Mouse (Mus musculus) liver, embryonic 16.5 days (tissue): ENCODE results near the gene Tnfrsf9. TPM values are rescaled to one million over a fixed set of nuclear protein-coding genes. Genes with fewer than 3 reads are reported as not detected.
"Not testable (repeated sequence)": the region's sequence is repeated elsewhere in the genome, so short reads cannot be mapped to it uniquely, and the experiment has no call there.

Experiments
- ATAC-seq: fragments of 200-750 bp; cut with Nextera tagmentation; 2 replicates; pipeline ENCODE4 v1.8.0; 2017; ENCODE audit warnings: low read depth, mild to moderate bottlenecking, moderate number of reproducible peaks, moderate library complexity
- H3K27ac ChIP-seq: fragments of 300-500 bp; sonication (generic); 2 replicates; pipeline ENCODE4 v1.5.1; 2014; ENCODE audit warnings: mild to moderate bottlenecking, low read length
- H3K27me3 ChIP-seq: fragments of 300-500 bp; sonication (generic); 2 replicates; pipeline ENCODE4 v1.6.1; 2014; ENCODE audit warnings: low read depth, low read length, mixed read lengths; ENCODE audit not compliant: control insufficient read depth, insufficient read depth
- H3K36me3 ChIP-seq: fragments of 300-500 bp; sonication (generic); 2 replicates; pipeline ENCODE4 v1.6.1; 2014; ENCODE audit warnings: mild to moderate bottlenecking; ENCODE audit not compliant: control insufficient read depth, insufficient read depth
- H3K4me1 ChIP-seq: fragments of 300-500 bp; sonication (generic); 2 replicates; pipeline ENCODE4 v1.6.1; 2014; ENCODE audit warnings: low read depth, low read length, mixed read lengths; ENCODE audit not compliant: control insufficient read depth
- H3K4me2 ChIP-seq: fragments of 300-500 bp; sonication (generic); 2 replicates; pipeline ENCODE4 v1.6.1; 2014; ENCODE audit warnings: low read depth, low read length, mixed read lengths
- H3K4me3 ChIP-seq: fragments of 300-500 bp; sonication (generic); 2 replicates; pipeline ENCODE4 v1.5.1; 2014; ENCODE audit warnings: low read depth, mild to moderate bottlenecking, low read length
- H3K9ac ChIP-seq: fragments of 300-500 bp; sonication (generic); 2 replicates; pipeline ENCODE4 v1.6.1; 2014; ENCODE audit warnings: low read depth, low read length
- H3K9me3 ChIP-seq: fragments of 300-500 bp; sonication (generic); replicated peaks from 2 replicates; pipeline ENCODE4 v1.6.1; 2016; ENCODE audit warnings: low read length; ENCODE audit not compliant: control insufficient read depth
- WGBS: fragments of 180-500 bp; shearing (Covaris S2); extraction: QIAGEN DNeasy Blood & Tissue Kit; methylation state at CpG from one replicate; pipeline ENCODE4 v1.1.7; 2014; ENCODE audit not compliant: insufficient replicate concordance; 5-methylcytosine and 5-hydroxymethylcytosine counted together
- polyA plus RNA-seq: library from polyadenylated mRNA; unstranded; fragments of >200 nt; fragmentation: Nextera tagmentation; extraction: Ambion mirVana; gene quantifications from 2 replicates; pipeline ENCODE4 v1.2.1, GENCODE M21; 2015

Gene Tnfrsf9
- polyA plus RNA-seq, 1 experiment from 2014 or later: 0.20 TPM

DNA sequence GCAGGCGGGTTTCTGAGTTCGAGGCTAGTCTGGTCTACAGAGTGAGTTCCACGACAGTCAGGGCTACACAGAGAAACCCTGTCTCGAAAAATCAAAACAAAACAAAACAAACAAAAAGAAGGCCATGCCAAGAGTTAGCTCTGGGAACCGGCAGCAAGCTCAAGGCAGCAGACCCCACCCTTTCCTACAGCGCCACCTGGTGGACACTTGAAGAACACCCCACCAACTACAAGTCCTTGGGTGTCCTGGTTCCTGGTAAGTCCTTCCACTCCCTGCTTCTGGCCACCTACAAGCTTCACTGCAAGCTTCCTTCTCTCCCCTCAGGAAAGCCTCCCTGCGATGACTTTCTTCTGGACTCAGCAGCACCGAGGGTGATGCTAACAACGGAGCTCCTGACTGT lies 12.7 kb upstream of the Tnfrsf9 start:
- no peaks in the 10 kb centered on the region for H3K27me3 ChIP-seq
- no peak overlapping the region for H3K4me2 ChIP-seq
- no peaks in the 10 kb centered on the region; the same call in none of the 2 replicates for H3K4me1 ChIP-seq
- no peaks in the 10 kb centered on the region for H3K9me3 ChIP-seq
- H3K4me3 ChIP-seq: no peak overlapping the region
- H3K36me3 ChIP-seq: peaks cover 24% of the 10 kb centered on the region
- 48% methylated on average over 9 of the region's 9 CpGs for WGBS
- no peak for ATAC-seq
- H3K27ac ChIP-seq: no peak overlapping the region
- no peak overlapping the region for H3K9ac ChIP-seq

DNA sequence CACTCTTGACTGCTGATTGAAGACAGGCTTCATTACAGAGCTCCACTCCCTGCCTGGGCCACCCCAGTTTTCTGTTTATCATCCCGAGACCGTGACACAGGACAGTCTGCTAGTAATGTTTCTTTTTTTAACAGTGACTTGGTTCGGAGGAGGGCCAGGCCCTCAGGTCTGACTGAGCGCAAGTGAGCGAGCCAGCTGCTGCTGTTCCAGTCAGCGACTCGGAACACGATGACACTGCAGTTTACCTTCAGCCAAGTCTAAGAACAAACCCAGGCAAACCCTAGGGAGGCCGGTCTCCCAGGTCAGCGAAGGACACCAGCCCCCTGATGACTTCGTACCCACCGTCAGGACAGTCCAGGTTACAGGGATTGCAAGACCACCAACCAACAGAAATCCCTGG lies 12.3 kb upstream of the Tnfrsf9 start:
- ATAC-seq: no peak

DNA sequence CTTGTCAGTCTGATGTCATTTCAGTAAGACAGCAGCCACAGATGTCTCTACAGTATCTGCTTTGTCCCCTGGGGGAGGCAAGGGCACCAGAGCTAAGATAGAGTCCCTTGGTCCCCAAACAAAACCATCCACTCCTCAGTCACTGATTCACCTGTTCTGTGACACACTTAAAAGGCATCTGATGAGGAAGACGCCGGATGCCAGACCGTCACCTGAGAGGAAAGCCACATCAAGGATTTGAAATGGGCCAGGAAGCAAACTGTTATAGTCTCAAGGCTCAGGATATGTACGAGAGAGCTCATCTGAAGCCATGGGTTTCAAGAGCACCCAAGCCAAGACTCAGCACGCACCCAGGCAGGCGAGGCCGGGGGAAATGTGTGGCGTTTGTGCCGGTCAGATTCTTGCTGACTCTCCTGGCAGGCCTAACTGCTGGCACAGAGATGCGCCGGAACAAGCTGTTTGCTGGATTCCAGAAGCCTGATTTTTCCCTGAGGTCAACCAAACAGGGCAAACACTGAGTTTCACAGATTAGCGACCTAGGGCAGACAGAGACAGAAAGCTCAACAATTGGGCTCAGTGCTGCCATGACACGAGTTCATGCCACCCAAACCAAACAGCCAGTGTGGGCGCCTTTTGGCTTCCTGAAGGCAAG lies 11.1 kb upstream of the Tnfrsf9 start:
- Histone ChIP-seq H3K4me3 (no peak overlapping the region), H3K27ac (no peak overlapping the region), H3K27me3 (no peaks in the 10 kb centered on the region), H3K36me3 (peaks cover 24% of the 10 kb centered on the region), H3K4me1 (no peaks in the 10 kb centered on the region; the same call in none of the 2 replicates), H3K9me3 (no peaks in the 10 kb centered on the region), H3K9ac (no peak overlapping the region), H3K4me2 (no peak overlapping the region)
- no peak for ATAC-seq
- WGBS: 83% methylated on average over 14 of the region's 14 CpGs

More for the DNA sequence above, 12.3 kb upstream of the Tnfrsf9 start:
- H3K36me3 ChIP-seq: peaks cover 24% of the 10 kb centered on the region
- no peaks in the 10 kb centered on the region for H3K9me3 ChIP-seq
- 71% methylated on average over 12 of the region's 12 CpGs for WGBS
- no peak overlapping the region for H3K4me3 ChIP-seq
- H3K4me2 ChIP-seq: no peak overlapping the region
- no peaks in the 10 kb centered on the region for H3K27me3 ChIP-seq
- no peak overlapping the region for H3K27ac ChIP-seq
- H3K4me1 ChIP-seq: no peaks in the 10 kb centered on the region; the same call in none of the 2 replicates
- no peak overlapping the region for H3K9ac ChIP-seq

DNA sequence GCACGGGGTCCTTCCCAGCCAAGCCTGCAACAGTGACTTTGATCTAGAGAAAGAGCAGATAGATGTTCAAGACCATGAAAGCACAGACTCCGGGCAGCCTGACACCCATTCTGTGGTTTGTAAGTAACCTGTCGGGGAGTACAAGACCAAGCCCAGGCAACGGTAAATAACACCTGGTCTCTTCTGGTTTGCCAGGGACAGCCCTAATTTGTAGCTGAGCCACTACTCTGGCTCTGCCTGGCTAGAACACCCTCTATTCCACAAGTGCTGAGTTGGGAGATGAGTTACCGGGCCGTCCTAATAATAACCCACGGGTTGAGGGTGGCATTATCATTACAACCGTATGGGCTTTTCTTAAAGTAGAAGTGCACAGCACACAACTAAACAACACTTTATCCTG lies 7.3 kb upstream of the Tnfrsf9 start:
- no peak overlapping the region for H3K27ac ChIP-seq
- H3K4me1 ChIP-seq: peaks cover 9% of the 10 kb centered on the region
- peaks cover 10% of the 10 kb centered on the region for H3K36me3 ChIP-seq
- H3K4me2 ChIP-seq: no peak overlapping the region
- WGBS: 81% methylated on average over 8 of the region's 8 CpGs
- no peaks in the 10 kb centered on the region for H3K27me3 ChIP-seq
- no peak for ATAC-seq
- H3K9me3 ChIP-seq: no peaks in the 10 kb centered on the region
- H3K9ac ChIP-seq: no peak overlapping the region
- no peak overlapping the region for H3K4me3 ChIP-seq

DNA sequence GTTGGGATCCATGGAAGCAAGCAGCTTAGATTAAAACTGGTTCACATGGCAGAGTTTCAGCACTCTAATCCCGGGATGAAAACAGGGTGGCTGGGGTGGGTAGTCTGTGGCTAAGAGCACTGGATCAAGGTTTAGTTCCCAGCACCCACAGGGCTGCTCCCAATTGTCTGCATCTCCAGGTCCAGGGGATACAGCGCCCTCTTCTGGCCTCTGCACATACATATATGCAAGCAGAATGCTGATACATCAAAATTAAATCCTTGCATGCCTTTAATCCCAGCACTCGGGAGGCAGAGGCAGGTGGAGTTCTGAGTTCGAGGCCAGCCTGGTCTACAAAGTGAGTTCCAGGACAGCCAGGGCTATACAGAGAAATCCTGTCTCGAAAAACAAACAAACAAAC lies 5.8 kb upstream of the Tnfrsf9 start:
- WGBS: 60% methylated on average over 5 of the region's 5 CpGs
- H3K4me2 ChIP-seq: peak overlapping the region; percentile 95; the same call in 1 of the 2 replicates
- H3K27me3 ChIP-seq: not testable (repeated sequence)

DNA sequence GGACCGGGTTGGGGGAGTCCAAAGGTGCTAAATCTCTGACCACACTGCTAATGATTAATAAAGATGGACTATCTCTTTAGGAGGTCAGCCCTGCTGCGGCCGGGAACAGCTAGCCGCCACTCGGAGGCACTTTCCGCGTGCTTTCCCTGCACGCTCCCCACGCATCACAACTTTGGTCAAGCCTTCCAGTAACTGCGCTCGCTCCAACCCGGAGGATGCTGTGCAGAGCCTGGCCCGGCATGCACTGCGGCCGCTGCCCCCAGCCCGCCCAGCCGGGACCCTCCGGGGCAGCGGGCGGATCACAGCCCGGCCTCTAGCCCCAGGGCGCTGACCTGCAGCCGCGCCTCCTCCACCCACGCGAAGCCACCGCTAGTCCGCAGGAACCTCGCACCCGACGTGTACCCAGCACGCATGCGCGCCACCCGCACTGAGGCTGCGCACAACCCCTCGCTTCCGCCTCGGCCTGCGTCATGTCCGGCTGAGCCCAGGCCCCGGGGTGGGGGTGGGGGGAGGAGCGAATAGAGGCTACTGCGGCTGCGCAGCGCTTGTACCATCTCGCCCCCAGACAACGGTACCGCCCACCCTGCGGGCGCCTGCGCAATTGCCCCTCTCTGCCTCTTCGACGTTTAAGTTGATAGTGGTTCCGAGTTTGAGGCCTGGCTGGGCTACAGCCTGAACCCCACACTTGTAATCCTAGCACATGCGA lies 4.8 kb upstream of the Tnfrsf9 start:
- H3K4me3 ChIP-seq: peak overlapping the region; percentile 80
- ATAC-seq: peak; percentile 86
- H3K36me3 ChIP-seq: peaks cover 4% of the 10 kb centered on the region
- H3K4me2 ChIP-seq: peak overlapping the region; percentile 95
- H3K27me3 ChIP-seq: no peaks in the 10 kb centered on the region
- H3K9ac ChIP-seq: peak overlapping the region; percentile 83
- H3K9me3 ChIP-seq: no peaks in the 10 kb centered on the region
- WGBS: under 1% methylated on average over 55 of the region's 56 CpGs
- H3K4me1 ChIP-seq: peaks cover 21% of the 10 kb centered on the region
- peak overlapping the region; percentile 88 for H3K27ac ChIP-seq

More for the DNA sequence above, 5.8 kb upstream of the Tnfrsf9 start:
- H3K9ac ChIP-seq, ATAC-seq, H3K36me3 ChIP-seq, H3K9me3 ChIP-seq: not testable (repeated sequence)
- peak overlapping the region; percentile 88 for H3K27ac ChIP-seq
- peak overlapping the region; percentile 80; the same call in 1 of the 2 replicates for H3K4me3 ChIP-seq
- peaks cover 18% of the 10 kb centered on the region for H3K4me1 ChIP-seq

DNA sequence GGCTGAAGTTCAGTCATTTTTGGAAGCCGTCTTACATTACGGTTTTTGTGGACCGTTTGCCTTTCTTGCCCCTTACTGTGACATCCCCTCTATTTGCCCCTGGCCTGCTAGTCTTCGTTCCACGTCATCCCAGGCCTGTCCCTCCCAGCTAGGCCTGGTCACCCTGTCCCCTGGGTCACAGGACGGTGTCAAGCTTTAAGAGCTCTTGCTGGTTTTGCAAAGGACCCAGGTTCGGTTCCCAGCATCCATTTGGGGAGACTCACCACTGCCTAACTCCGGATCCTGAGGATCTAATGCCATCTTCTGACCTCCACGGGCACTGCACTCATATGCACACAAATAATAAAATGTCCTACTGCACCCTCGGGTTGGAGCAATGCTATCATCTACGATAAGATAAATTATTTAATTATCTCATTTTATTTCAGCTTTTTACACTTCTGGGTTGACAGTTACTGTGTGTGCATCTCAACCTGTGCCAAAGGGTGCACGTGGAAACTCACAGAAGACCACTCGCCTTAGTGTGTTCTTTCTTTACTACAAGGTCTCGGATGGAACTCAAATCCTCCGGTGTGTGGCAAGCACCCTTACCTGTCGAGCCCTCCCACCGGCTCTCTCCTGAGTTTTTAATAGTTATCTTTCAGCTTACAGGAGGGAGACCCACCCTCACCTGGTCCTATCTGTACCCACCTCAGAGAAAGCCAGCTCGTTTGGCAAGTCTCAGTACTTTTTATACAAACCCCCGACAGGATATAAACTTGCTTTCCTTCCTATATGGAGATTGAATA lies 4.0 kb upstream of the Tnfrsf9 start:
- Histone ChIP-seq H3K4me2 (peak overlapping the region; percentile 95), H3K9ac (peak overlapping the region; percentile 38), H3K27ac (peak overlapping the region; percentile 54), H3K27me3 (no peaks in the 10 kb centered on the region), H3K36me3 (peaks cover 4% of the 10 kb centered on the region; the same call in 1 of the 2 replicates), H3K9me3 (no peaks in the 10 kb centered on the region), H3K4me1 (peaks cover 26% of the 10 kb centered on the region), H3K4me3 (peak overlapping the region; percentile 80)
- WGBS: 81% methylated on average over 19 of the region's 19 CpGs
- ATAC-seq: no peak

DNA sequence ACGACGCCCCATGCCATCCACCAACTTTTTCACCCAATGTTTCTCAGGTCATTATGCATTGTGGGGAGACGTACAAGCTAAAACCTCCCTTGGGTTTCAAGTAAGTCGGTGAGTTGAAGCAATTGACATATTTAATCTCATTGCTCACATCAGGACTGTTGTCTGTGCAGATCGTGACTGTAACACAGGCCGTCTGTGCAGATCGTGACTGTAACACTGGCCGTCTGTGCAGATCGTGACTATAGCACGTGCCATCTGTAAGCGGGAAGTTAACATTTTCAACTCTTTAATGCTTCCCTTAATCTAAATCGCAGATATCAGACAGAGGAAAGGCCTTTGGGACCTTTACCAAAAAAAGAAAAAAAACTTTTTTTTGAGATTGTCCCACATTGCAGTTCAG lies 619 bp upstream of the Tnfrsf9 start:
- Histone ChIP-seq H3K4me2 (peak overlapping the region; percentile 82), H3K9ac (peak overlapping the region; percentile 85), H3K27me3 (no peaks in the 10 kb centered on the region), H3K36me3 (no peaks in the 10 kb centered on the region), H3K4me3 (peak overlapping the region; percentile 75), H3K4me1 (peaks cover 29% of the 10 kb centered on the region), H3K9me3 (no peaks in the 10 kb centered on the region), H3K27ac (peak overlapping the region; percentile 89)
- WGBS: 14% methylated on average over 12 of the region's 12 CpGs
- no peak for ATAC-seq
